Mouse (Mus musculus): Measurements from ENCODE around the gene Paqr4. TPM values are rescaled to one million over a fixed set of nuclear protein-coding genes. Genes with fewer than 3 reads are reported as not detected.
A peak's percentile ranks its signal among the peaks of the same experiment; 100 is the strongest.

The Paqr4 gene
- polyA plus RNA-seq, 2 experiments from 2014 or later, result 0.91 to 2.7 TPM

DNA sequence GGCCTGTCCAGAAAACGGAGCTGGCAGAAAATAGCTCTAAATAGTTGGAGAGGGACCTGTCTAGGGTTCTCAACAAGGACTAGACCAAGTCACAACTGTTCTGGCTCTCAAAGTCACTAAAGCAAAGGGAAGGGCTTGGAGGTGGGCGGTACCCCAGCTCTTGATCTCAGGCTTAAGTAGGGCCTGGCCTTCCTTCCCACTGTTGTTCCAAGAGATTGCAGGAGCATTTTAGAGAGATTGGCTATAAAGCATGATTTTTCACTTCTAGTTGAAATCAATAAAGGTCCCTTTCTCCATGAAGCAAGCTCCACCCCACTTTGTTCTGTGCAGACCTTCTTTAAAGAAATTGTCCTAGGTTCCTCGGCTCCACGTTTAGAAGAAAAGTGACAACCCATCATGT is 15.2 kb downstream of the Paqr4 start:
- ATAC-seq, result no peak

DNA sequence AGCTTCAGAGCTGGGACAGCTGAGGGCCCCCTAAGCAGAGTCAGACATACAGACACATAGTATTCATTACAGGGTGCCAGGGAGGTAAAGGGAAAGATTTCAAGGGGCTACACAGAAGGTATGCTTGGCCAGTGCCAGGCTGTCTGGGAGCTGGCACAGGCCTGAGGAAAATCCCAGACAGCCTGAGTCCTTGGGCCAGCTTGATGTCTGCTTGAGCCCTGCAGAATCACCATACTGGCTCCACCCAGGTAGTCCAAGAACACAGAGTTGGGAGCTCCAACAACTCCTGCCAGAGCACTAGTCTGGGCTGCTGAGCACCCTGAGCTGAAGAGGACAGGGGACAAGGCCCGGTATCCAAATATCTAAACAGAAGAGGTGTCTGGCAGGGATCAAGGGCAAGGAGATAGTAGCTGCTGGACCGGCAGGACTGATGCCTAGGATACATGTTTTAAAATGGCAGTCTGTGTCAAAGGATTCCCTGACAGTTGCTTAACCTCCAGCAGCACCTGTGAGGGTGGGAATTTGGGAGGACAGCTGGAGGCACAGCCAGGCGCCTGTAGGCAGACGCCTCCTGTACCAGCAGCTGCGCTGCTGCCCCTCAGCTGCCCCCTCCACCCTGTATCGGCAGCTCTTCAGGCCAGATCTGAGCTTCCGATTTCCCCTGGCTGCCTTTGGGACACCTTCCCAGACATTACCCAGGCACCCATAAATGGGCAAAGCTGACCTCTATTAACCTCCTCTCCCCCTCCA is 18.1 kb downstream of the Paqr4 start, which contains the start of gene 1520401A03Rik:
1520401A03Rik (minus strand) TSS at position 408 of the 750 bp plus-strand sequence.
- no peak for ATAC-seq

DNA sequence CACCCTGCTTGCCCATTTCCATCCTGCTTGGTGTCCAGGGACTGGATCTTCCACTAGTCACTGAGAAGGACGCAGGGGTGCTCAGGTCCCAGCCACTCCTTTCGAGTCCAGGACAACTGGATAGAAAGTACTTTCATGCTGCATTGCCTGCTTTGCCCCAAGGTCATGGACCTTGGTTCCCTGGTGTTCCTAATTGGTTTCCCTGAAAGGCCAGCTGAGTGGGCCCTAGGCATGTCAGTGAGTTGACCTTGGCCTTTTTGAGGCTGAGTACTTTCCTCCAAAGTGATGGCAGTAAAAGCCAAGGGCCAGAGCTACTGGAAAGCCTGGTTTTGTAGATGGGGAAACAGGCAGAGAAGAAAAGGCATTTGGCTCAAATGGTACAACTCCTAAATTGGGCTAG is 18.8 kb downstream of the Paqr4 start:
- ATAC-seq, result no peak

DNA sequence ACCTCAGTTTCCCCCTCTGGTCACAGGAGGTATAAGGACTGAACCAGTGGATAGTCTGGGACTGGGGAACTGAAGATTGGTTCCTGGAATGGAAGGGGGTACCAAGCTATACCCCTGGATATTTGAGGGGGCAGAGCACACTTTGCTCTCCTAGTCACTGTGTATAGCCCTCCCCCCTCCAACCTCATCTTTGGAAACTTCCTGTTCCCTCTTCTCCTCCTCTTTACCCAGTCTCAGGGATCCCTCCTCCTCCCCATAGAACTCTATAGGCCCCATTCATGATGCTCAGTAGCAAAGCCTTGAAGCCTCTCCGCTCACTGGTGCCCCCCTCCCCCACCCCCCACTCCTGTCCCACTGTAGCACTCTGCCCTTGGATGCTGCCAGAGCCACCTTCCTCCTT is 21.2 kb downstream of the Paqr4 start:
- ATAC-seq, result no peak

DNA sequence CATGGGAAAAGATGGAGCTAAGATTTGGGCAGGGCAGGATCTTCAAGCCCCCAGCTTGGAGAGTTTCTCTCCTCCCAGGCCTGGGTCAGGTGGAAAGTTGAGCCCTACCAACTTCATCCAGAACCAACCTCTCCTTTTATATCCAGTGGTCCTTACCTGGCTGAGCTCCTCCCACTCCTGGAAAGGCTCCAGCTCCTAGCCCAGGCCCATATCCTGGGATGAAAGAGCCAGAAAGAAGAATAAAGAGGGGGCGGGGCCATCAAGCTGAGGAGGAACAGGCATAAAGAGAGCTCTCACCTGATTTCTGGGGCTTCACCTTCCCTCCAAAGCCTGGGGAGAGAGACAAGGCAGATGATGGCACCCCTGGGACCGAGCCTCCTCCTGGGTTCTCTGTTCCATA is 23.7 kb downstream of the Paqr4 start:
- ATAC-seq, result no peak

DNA sequence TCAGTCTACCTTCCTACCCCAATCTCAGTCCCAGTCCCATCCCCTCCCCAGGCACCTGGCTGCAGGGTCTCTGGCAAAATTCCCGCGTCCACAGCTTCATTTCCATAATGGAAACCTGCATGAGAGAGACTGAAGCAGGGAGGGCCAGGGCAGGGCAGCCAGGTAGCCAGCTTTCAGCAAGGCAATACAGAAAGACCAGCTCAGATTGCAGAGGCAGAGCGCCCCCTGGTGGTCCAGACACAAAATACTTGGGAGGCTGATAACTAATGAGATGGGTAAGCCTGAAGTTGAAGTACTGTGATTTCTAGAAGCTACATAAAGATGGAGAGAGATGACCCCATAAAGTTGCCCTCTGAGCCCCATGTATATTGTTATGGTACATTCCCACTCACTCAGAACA is 34.5 kb downstream of the Paqr4 start:
- peak; percentile 69 for ATAC-seq

DNA sequence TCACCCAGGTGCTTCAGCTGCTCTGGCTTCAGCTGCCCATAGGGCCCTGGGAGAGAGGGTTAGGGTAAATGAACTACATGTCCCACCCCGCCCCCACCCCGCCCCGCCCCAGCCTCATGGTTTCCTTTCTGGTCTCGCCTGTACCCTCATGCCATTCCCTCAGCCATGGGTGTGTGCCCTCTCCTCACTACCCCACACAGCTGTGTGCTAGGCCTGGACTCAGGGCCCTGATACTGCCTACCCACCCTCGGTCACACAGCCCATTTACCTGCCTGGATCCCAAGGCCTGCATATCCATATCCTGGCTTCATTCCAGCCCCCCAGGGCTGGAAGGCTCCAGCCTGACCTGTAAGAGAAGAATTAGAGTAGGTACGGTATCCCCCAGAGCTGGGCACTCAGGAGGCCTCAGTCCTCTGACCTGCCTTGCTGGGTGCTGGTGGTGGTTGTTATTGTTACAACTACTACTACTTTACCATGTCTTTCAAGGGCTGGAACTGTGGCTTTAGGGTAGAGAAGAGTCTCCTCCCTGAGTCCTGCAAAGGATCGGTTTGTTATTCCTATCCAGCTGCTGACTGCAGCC is 35.1 kb downstream of the Paqr4 start:
- no peak for ATAC-seq

DNA sequence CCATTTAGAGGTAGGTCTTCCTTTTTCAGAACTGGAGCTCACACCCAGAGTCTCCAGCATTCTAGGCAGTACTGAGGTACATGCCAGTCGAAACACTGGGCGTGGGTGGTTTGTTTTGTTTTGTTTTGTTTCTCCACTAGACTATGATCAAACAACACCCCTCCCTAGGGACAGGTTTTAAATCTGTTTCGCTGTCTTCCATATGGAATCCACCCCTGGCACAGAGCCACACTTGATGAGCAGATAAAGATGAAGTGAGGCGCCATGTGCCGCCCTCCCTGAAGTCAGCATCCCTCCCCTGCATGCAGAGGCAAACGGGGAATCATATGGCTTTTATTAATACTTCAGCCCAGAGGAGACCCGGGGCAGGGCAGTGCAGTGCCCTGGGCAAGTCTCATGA is 35.9 kb downstream of the Paqr4 start:
- ATAC-seq, result no peak

DNA sequence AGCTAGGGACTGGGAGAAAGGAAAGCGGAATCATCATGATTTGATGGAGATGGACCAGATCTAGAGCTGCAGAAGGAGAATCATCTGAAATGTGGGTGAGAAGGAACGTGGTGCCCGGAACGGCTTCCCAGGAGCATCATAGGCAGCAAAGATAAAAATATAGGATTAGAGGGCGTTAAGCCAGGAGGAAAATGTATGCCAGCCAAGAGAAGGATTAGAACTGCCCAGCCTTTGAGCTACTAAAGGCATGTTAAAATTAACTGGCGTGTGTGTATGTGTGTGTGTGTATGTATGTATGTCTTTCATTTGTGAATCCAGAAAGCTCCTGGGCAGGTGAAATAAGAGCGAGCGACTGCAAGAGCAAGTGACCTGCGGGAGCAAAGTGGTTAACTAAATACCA is 37.4 kb downstream of the Paqr4 start:
- ATAC-seq, result no peak

DNA sequence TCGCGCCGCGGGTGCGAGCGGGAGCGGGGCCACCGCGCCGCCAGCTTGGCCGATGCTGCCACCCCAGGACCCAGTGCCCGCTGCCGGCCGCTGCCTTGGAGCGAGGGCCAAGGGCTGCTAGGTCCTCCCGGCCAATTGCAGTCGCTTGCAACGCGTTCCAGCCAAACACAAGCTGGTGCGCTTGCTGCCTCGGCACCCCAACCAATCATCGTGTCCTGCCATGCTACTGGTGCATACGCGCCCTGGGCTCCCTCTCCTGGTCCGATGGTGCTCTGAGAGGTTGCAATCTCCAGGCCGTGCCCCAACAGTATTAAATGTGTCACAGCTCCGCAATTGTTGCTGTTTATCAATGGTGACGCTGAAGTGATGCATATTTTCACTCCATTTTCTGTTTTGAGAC is 40.6 kb downstream of the Paqr4 start:
- ATAC-seq, result peak; percentile 98

DNA sequence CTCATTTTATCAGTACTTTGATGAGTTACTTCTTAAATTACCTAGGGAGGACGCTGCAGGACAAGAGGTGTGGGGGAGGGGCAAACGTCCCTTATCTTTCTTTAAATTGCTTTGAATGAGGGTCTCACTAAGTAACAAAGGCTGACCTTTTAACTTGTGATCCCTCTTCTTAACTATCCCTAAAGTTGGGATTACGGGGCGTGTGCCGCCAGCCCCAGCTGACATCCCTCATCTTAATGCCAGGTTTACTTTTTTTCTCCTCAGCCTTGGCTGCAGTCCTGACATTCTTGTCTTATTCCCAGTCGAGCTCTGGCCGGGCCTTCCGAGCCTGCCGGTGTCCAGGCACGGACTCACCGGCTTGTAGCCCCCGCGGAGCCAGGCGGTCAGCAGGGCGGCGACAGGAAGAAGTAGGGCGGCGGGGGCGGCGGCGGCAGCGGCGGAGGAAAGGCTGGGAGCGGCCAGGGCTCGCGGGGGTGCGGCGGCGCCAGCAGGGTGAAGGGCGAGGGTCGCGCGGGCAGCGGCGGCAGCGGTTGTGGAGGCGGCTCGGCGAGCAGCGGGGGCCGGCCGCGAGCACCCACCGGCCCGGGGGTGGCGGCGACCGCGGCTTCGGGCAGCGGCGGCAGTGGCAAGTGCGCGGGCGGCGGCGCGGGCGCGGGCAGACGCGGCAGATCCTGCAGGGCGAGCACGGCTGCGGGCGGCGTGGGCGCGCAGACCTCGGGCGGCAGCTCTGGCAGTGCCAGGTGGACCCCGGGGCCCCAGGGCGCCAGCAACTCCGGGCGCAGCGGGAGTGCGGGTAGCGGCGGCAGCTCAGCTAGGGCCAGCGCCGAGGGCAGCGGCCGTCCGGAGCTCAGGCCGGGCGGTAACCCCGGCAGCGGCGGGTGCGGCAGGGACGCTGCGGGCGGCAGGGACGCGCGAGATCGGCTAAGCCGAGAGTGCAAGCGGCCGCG is 41.3 kb downstream of the Paqr4 start:
- no peak for ATAC-seq

DNA sequence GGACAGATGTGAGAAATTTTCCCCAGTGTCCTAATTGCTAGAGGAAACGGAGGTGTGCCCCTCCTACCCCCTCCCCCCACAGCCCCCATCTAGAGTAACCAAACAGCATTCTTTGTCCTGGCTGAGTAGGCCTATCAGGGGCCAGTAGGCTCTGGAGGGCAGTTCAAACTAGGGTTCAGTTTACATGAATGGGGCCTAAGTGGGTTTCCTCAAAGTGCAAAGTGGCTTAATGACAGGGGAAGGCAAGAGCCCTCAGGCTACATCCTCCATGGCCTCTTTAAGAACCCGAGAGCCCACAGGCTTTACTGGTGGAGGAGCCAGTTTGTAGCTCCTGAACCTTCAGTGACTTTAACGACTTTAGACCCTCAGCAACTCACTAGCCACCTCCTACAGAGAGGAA is 44.9 kb downstream of the Paqr4 start:
- ATAC-seq, result no peak

DNA sequence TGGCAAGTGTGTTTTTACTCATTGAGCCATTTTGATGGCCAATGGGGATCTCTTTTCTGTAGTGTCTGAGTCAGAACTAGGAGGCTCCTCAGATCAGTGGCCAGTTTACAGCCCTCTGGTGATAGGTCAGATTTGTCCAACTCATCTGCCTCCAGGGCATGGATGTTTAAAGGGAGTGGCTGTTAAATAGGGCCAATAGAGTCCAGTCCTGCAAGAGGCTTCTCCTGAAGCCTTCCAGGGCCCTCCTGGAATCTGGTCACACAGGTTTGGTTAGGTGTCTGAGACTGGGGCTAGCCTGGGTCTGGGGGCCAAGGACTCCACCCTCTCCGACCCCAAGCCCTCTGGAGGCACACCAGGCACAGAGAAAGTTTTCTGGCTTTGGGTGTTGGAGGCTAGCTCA is 46.2 kb downstream of the Paqr4 start:
- no peak for ATAC-seq

Other genes starting within 250 kb of the Paqr4 start
- 1 to 10 TPM; 4.3 to 4.9 TPM for gene Zfp213, start 176.6 kb downstream of the Paqr4 start, polyA plus RNA-seq (2017; shearing (Covaris generic))
- not detected for gene Zfp13, start 141.4 kb downstream of the Paqr4 start, polyA plus RNA-seq (2017; shearing (Covaris generic))
- 1 to 10 TPM; 1.3 to 3.4 TPM for gene Zscan10, start 140.0 kb downstream of the Paqr4 start, polyA plus RNA-seq (2017; shearing (Covaris generic))
- 1 to 10 TPM; 1.0 to 2.0 TPM for gene Mmp25, start 95.6 kb downstream of the Paqr4 start, polyA plus RNA-seq (2017; shearing (Covaris generic))
- under 1 TPM in 1 of 2 experiments, not detected in 1; 0.49 TPM for gene Bicdl2, start 80.4 kb downstream of the Paqr4 start, polyA plus RNA-seq (2017; shearing (Covaris generic))
- gene Hcfc1r1, start 67.3 kb downstream of the Paqr4 start, polyA plus RNA-seq (2017; shearing (Covaris generic)), result 10 to 100 TPM; 62.9 to 71.5 TPM
- gene Thoc6, start 67.0 kb downstream of the Paqr4 start, polyA plus RNA-seq (2017; shearing (Covaris generic)), result 10 to 100 TPM; 35.6 to 37.7 TPM
- 1 to 10 TPM; 5.6 to 6.5 TPM for gene Tnfrsf12a, start 63.4 kb downstream of the Paqr4 start, polyA plus RNA-seq (2017; shearing (Covaris generic))
- gene Cldn6, start 61.6 kb downstream of the Paqr4 start, polyA plus RNA-seq (2017; shearing (Covaris generic)), result not detected
- gene Cldn9, start 56.8 kb downstream of the Paqr4 start, polyA plus RNA-seq (2017; shearing (Covaris generic)), result not detected
- not detected for gene 1520401A03Rik, start 18.1 kb downstream of the Paqr4 start, polyA plus RNA-seq (2017; shearing (Covaris generic))
- gene Pkmyt1, start 14.5 kb downstream of the Paqr4 start, polyA plus RNA-seq (2017; shearing (Covaris generic)), result 10 to 100 TPM; 12.2 to 13.0 TPM
- 1 to 10 TPM in 1 of 2 experiments, under 1 TPM in 1; 0.71 to 1.2 TPM for gene Kremen2, start 5.0 kb upstream of the Paqr4 start, polyA plus RNA-seq (2017; shearing (Covaris generic))
- gene Flywch1, start 30.7 kb upstream of the Paqr4 start, polyA plus RNA-seq (2017; shearing (Covaris generic)), result 10 to 100 TPM; 13.2 to 13.3 TPM
- 1 to 10 TPM; 2.2 to 3.2 TPM for gene Flywch2, start 45.2 kb upstream of the Paqr4 start, polyA plus RNA-seq (2017; shearing (Covaris generic))
- gene Srrm2, start 49.7 kb upstream of the Paqr4 start, polyA plus RNA-seq (2017; shearing (Covaris generic)), result 100 to 1,000 TPM; 234 to 326 TPM
- 100 to 1,000 TPM; 686 to 746 TPM for gene Elob, start 88.3 kb upstream of the Paqr4 start, polyA plus RNA-seq (2017; shearing (Covaris generic))
- gene Prss33, start 95.2 kb upstream of the Paqr4 start, polyA plus RNA-seq (2017; shearing (Covaris generic)), result 1 to 10 TPM; 1.1 to 2.4 TPM
- 1 to 10 TPM in 1 of 2 experiments, not detected in 1; 2.6 TPM for gene Prss32, start 103.0 kb upstream of the Paqr4 start, polyA plus RNA-seq (2017; shearing (Covaris generic))
- gene Prss41, start 103.3 kb upstream of the Paqr4 start, polyA plus RNA-seq (2017; shearing (Covaris generic)), result 10 to 100 TPM in 1 of 2 experiments, 1 to 10 TPM in 1; 6.4 to 10.5 TPM
- not detected for gene Prss21, start 127.2 kb upstream of the Paqr4 start, polyA plus RNA-seq (2017; shearing (Covaris generic))
- gene Dcpp1, start 140.0 kb upstream of the Paqr4 start, polyA plus RNA-seq (2017; shearing (Covaris generic)), result not detected
- not detected for gene Dcpp2, start 140.0 kb upstream of the Paqr4 start, polyA plus RNA-seq (2017; shearing (Covaris generic))
- not detected for gene Dcpp3, start 176.6 kb upstream of the Paqr4 start, polyA plus RNA-seq (2017; shearing (Covaris generic))
- not detected for gene Sbp, start 200.8 kb upstream of the Paqr4 start, polyA plus RNA-seq (2017; shearing (Covaris generic))
- gene Sbpl, start 214.4 kb upstream of the Paqr4 start, polyA plus RNA-seq (2017; shearing (Covaris generic)), result not detected
- under 1 TPM in 1 of 2 experiments, not detected in 1; 0.73 TPM for gene Prss30, start 239.7 kb upstream of the Paqr4 start, polyA plus RNA-seq (2017; shearing (Covaris generic))